Mouse (Mus musculus) spleen, postnatal 36 days (tissue): Measurements from ENCODE around the gene Resf1.
"Not testable (repeated sequence)": the region's sequence is repeated elsewhere in the genome, so short reads cannot be mapped to it uniquely, and the experiment has no call there.

Experiments
- DNase-seq, 2 experiments: peaks; one replicate each; pipeline ENCODE4 v3.0.0; 2022; ENCODE audit warnings: low spot score in 2 of 2, mixed read lengths in 1 of 2

The Resf1 gene

DNA sequence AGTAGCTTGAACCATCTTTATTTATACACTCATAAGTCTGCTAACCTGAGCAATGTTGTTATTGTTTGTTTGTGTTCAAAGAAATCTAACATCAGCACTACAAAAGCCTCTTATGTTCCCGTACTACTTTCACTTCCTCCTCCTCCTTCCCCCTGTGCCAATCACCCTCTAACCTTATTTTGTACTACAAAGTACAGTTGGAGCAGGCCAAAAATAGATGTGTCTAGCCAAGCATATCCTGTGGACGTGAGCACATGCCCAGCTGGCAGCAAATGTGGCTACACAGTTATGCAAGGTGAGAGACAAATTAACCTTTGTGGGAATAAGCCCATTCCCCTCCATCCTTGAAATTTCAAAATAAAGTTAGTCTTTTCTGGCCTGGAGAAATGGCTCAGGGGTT, 34.6 kb downstream of the Resf1 start:
- peak; percentile 49 to 63 for DNase-seq

- DNase-seq: no peak
Measured at GRCm38 (mm10) chr6:149344372-149344771, 35.2 kb downstream of the Resf1 start.

GRCm38 (mm10) chr6:149348211-149348610, 39.0 kb downstream of the Resf1 start:
- peak; percentile 6 to 17 for DNase-seq

- peak; percentile 20 to 25 for DNase-seq
Measured at GRCm38 (mm10) chr6:149354826-149355495, 45.7 kb downstream of the Resf1 start.

GRCm38 (mm10) chr6:149355799-149356198, 46.6 kb downstream of the Resf1 start:
- DNase-seq: not testable (repeated sequence)

GRCm38 (mm10) chr6:149357155-149357554, 47.9 kb downstream of the Resf1 start:
- DNase-seq: no peak

GRCm38 (mm10) chr6:149362533-149362932, 53.3 kb downstream of the Resf1 start:
- not testable (repeated sequence) for DNase-seq

GRCm38 (mm10) chr6:149365975-149366374, 56.8 kb downstream of the Resf1 start:
- DNase-seq: not testable (repeated sequence)

DNA sequence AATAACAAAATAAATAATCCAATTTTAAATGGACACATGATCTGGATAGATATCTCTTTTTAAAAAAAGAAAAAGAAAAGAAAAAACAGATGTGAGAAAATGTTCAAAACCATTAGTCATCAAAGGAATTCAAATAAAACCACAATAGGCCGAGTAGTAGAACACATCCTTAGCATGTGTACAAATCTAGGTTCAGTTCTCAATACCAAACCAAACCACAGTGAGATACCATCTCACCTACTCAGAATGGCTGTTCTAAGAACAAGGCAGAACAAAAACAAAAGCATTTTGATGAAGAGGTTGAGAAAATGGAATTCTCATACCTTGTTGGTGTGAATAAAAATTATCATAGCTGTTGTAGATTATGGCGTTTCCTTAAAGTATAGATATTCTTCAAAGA, 57.2 kb downstream of the Resf1 start:
- DNase-seq: no peak

DNA sequence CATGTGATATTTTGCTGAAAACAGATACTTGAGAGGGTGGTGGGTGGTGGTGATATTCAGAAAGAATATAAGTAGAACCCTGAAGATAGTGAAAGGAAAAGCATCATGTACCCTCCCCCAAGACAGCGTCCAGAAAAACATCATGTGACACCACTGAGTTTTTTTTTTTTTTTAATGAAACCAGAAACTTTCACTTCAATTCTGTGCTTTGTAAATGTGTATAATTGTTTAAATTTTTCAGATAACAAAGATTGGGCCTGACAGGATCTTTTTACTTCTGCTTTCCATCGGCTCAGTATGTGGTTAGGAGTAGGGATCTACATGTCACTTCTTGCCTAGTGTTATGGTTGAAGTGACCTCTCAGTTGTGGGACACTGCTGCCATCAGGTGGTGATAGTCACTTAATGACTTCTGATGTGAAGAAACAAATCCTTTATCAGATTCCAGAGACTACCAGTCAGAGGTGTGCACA, 65.8 kb downstream of the Resf1 start:
- peak; percentile 76 to 84 for DNase-seq

GRCm38 (mm10) chr6:149383531-149383930, 74.3 kb downstream of the Resf1 start:
- DNase-seq: no peak
